Mouse (Mus musculus) heart, embryonic 11.5 days (tissue): Measurements from ENCODE around the gene Faah. TPM values are rescaled to one million over a fixed set of nuclear protein-coding genes. Genes with fewer than 3 reads are reported as not detected.

ENCODE experiments used
- ATAC-seq: fragments of 200-750 bp; cut with Nextera tagmentation; replicated peaks from 2 replicates; pipeline ENCODE4 v1.8.0; 2017; ENCODE audit warnings: moderate library complexity; ENCODE audit not compliant: insufficient number of reproducible peaks, low FRiP score, low TSS enrichment
- H3K27ac ChIP-seq: fragments of 300-500 bp; sonication (generic); 2 replicates; pipeline ENCODE4 v1.5.1; 2014; ENCODE audit warnings: mild to moderate bottlenecking, low read depth, low read length
- H3K27me3 ChIP-seq: fragments of 300-500 bp; sonication (generic); 2 replicates; pipeline ENCODE4 v1.6.1; 2014; ENCODE audit warnings: mild to moderate bottlenecking, low read length, mixed read lengths; ENCODE audit not compliant: control insufficient read depth, insufficient read depth
- H3K36me3 ChIP-seq: fragments of 300-500 bp; sonication (generic); 2 replicates; pipeline ENCODE4 v1.6.1; 2014; ENCODE audit warnings: mild to moderate bottlenecking, low read length, moderate library complexity, mixed read lengths; ENCODE audit not compliant: control insufficient read depth, insufficient read depth
- H3K4me1 ChIP-seq: fragments of 300-500 bp; sonication (generic); 2 replicates; pipeline ENCODE4 v1.6.1; 2014; ENCODE audit warnings: low read length; ENCODE audit not compliant: control insufficient read depth, insufficient read depth
- H3K4me2 ChIP-seq: fragments of 300-500 bp; sonication (generic); 2 replicates; pipeline ENCODE4 v1.6.1; 2014; ENCODE audit warnings: mild to moderate bottlenecking, moderate library complexity
- H3K4me3 ChIP-seq: fragments of 300-500 bp; sonication (generic); 2 replicates; pipeline ENCODE4 v1.5.1; 2014; ENCODE audit warnings: low read depth, low read length
- H3K9ac ChIP-seq: fragments of 300-500 bp; sonication (generic); 2 replicates; pipeline ENCODE4 v1.6.1; 2014; ENCODE audit warnings: mild to moderate bottlenecking, low read depth, low read length, moderate library complexity
- H3K9me3 ChIP-seq: fragments of 300-500 bp; sonication (generic); replicated peaks from 2 replicates; pipeline ENCODE4 v1.6.1; 2016; ENCODE audit warnings: low read length; ENCODE audit not compliant: control insufficient read depth
- WGBS: fragments of 180-500 bp; shearing (Covaris S2); extraction: QIAGEN DNeasy Blood & Tissue Kit; methylation state at CpG from one replicate; pipeline ENCODE4 v1.1.7; 2014; ENCODE audit not compliant: insufficient replicate concordance; 5-methylcytosine and 5-hydroxymethylcytosine counted together
- polyA plus RNA-seq: library from polyadenylated mRNA; unstranded; fragments of >200 nt; fragmentation: Nextera tagmentation; extraction: Ambion mirVana; gene quantifications from 2 replicates; pipeline ENCODE4 v1.2.1, GENCODE M21; 2014

The Faah gene
- polyA plus RNA-seq, 1 experiment from 2014 or later: 0.94 TPM

- Histone ChIP-seq H3K4me2 (no peak overlapping the region), H3K4me3 (no peak overlapping the region), H3K27ac (no peak overlapping the region), H3K9ac (no peak overlapping the region), H3K27me3 (peaks cover 45% of the 10 kb centered on the region), H3K9me3 (no peaks in the 10 kb centered on the region), H3K4me1 (no peaks in the 10 kb centered on the region), H3K36me3 (no peaks in the 10 kb centered on the region)
- no peak for ATAC-seq
- 80% methylated on average over 5 of the region's 5 CpGs for WGBS
Measured at GRCm38 (mm10) chr4:115922688-115923087, 95.0 kb downstream of the Faah start.

GRCm38 (mm10) chr4:115919911-115920310, 97.8 kb downstream of the Faah start:
- no peak for ATAC-seq
- no peak overlapping the region for H3K4me3 ChIP-seq
- no peaks in the 10 kb centered on the region for H3K4me1 ChIP-seq
- H3K27ac ChIP-seq: no peak overlapping the region
- 77% methylated on average over 16 of the region's 16 CpGs for WGBS
- H3K4me2 ChIP-seq: no peak overlapping the region
- H3K27me3 ChIP-seq: peaks cover 62% of the 10 kb centered on the region
- no peak overlapping the region for H3K9ac ChIP-seq
- H3K36me3 ChIP-seq: no peaks in the 10 kb centered on the region
- no peaks in the 10 kb centered on the region for H3K9me3 ChIP-seq

Other genes starting within 250 kb of the Faah start
- gene Tex38, start 236.9 kb downstream of the Faah start, polyA plus RNA-seq: 0.28 and 0.34 TPM in 2 replicates
- 77.7 and 77.9 TPM in 2 replicates for gene Atpaf1, start 233.1 kb downstream of the Faah start, polyA plus RNA-seq
- gene Mob3c, start 189.8 kb downstream of the Faah start, polyA plus RNA-seq: 6.1 and 6.5 TPM in 2 replicates
- 16.0 and 18.8 TPM in 2 replicates for gene Mknk1, start 178.7 kb downstream of the Faah start, polyA plus RNA-seq
- gene Kncn, start 133.5 kb downstream of the Faah start, polyA plus RNA-seq: not detected in 2 replicates
- not detected in 2 replicates for gene 6430628N08Rik, start 127.3 kb downstream of the Faah start, polyA plus RNA-seq
- gene Dmbx1, start 78.0 kb downstream of the Faah start, polyA plus RNA-seq: not detected in 2 replicates
- gene Nsun4, start 36.0 kb upstream of the Faah start, polyA plus RNA-seq: 25.9 and 27.8 TPM in 2 replicates
- 941 and 954 TPM in 2 replicates for gene Uqcrh, start 57.1 kb upstream of the Faah start, polyA plus RNA-seq
- 61.0 and 61.3 TPM in 2 replicates for gene Lrrc41, start 57.3 kb upstream of the Faah start, polyA plus RNA-seq
- gene Rad54l, start 105.8 kb upstream of the Faah start, polyA plus RNA-seq: 24.3 and 29.1 TPM in 2 replicates
- 57.9 and 62.2 TPM in 2 replicates for gene Pomgnt1, start 105.9 kb upstream of the Faah start, polyA plus RNA-seq
- 1.6 and 2.3 TPM in 2 replicates for gene Lurap1, start 133.4 kb upstream of the Faah start, polyA plus RNA-seq
- not detected in 2 replicates for gene Tspan1, start 149.7 kb upstream of the Faah start, polyA plus RNA-seq
- not detected in 2 replicates for gene 1700042G07Rik, start 155.4 kb upstream of the Faah start, polyA plus RNA-seq
- not detected in 2 replicates for gene Gm49337, start 155.5 kb upstream of the Faah start, polyA plus RNA-seq
- 21.5 and 22.4 TPM in 2 replicates for gene Pik3r3, start 203.7 kb upstream of the Faah start, polyA plus RNA-seq